Mouse (Mus musculus) retina, postnatal 1 day (tissue): ENCODE results near the gene Ets1.
A peak's percentile ranks its signal among the peaks of the same experiment; 100 is the strongest.

Experiments
- DNase-seq: peaks from one replicate; pipeline ENCODE4 v3.0.0-alpha.2; 2012

The Ets1 gene

DNA sequence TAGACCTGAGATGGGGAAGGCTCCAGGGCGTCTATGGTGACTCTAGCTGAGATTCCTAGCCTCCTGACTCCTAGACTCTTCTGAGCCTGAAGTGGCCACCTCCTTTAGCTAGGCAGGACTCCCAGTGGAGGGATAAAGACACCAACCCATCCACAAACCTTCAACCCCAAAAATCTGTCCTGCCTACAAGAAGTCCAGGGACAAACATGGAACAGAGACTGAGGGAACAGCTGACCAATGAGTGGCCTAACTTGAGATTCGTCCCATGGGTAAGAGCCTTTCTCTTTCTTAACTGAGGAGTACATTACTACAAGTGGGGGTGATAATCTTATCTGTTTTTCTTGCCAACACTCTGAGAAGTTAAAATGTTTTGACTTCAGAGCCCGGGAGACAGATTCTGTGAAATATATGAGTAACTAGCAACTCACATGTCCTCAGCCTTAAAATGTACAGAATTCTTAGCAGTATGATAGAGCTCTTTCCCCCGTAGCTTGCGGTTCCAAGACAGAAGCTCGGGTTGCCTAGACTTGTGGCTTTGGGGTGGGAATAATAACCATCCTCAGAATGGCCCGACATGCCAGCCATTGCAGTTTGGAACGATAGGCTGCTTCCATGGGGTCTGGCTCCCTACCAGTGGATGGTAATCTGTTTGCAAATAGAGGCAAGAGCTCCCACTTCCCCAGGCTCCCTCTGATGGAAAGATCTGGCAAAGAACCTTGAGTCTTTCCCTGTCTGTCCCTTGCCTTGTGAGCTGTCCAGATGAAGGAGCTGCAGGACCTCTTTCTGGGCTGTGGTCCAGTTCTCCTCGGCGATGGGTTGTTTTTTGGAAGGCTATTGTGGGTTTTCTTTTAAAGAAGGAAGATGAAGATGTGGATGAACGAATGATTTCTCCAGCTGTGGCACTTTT is 30.8 kb downstream of the Ets1 start:
- DNase-seq: no peak

DNA sequence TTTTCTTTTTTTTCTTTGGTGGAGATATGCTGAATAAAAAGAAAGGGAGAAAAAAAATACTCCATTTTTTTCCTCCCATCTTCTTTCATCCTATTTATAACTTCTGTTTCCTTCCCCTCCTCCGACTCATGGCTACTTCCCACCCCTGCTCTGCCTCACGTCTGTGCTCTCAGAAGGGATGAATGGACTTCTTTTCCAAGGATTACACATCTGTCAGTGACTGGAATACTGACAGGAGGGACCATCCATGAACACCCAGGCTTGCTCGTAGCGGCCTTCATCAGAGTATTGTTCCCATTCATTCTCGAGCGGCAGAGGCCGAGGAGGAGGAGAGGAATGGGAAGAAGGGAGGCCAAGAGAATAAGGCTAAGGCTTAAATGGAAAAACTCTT is 31.5 kb downstream of the Ets1 start:
- DNase-seq: no peak

DNA sequence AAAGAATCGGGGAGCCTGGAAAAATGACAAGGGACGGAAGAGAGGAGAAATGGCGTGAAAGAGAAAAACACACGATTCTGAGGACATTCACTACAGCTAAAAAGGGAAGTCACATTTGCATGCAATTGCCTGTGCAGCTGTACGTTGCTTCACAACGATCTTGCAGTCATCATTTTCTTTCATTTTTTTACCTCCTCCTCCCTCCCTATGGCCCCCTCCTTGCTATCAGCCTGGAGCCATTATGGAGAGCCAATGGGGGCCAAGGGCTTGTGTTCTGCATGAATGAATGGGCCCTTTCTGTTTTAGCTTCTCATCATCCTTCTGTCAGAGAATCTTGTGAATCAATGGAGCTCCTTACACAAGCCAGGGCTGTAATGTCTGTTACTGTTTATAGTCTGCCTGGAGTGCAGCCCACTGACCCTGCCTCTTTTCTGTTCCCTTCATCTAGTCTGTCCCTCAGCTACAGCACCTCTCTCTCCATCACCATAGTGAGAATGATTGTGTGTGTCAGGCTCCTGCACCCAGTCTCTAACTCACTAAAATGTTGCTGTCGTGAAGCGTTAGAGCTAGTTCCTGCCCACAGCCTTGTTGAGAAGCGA is 32.2 kb downstream of the Ets1 start:
- DNase-seq: peak; percentile 47

DNA sequence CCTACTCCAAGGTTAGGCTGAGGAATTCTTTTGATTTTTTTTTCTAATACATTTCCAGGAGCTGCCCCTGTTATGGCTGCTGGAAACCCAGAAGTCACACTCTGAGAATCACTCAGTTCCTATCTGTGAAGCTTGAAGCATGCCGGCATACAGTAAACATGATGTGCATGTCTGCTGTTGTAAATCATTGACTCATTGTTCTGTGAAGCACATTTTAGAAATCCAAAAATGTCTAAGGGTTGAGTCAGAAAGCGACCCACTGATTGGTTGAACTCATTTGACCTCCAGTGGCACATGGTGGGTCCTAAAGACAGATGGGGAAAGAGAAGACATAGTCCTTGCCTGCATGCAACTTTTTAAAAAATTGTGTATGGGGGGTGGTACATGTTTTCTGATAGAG is 33.4 kb downstream of the Ets1 start:
- no peak for DNase-seq

DNA sequence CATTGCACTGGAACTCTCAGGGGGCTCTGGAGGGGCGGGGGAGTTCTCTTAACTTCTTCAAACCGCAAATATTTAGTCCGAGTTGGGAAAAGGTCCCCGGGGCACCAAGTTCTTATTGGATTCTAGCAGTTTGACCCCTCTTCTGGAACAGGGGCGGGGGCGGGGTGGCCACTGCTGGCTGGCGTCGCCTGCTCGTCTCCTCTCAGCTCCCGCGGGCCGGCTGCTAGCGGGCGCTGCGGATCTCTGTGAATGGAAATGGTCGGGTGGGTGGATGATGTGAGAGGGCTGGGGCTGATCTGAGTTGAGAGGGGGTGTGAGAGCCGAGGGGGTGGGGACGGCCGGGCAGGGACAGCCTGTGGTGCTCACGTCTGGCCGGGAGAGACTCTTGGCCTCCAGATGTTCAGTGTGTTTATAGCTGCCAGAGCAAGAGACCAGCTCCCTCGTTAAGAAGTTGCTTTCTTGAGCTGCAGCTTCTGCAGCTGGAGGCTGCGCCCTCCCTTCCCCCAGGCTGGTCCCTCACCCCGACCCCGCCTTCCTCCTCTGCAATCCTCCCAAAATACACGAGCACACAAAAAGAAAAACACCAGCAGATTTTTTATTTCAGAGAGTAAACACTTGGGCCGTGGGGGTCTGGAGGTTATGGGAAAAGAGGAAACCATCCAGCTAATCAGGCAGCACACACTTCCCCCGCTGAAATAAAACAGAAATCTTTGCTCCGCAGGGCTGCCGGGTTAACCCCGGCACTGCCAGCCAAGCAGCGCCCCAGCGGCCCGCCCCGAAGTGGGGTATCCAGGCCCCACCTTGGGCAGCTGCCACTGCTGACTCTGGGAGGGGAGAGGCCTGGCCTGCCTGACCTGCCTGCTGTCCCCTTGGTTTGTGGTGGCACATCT is 36.2 kb downstream of the Ets1 start:
- peak; percentile 69 for DNase-seq

DNA sequence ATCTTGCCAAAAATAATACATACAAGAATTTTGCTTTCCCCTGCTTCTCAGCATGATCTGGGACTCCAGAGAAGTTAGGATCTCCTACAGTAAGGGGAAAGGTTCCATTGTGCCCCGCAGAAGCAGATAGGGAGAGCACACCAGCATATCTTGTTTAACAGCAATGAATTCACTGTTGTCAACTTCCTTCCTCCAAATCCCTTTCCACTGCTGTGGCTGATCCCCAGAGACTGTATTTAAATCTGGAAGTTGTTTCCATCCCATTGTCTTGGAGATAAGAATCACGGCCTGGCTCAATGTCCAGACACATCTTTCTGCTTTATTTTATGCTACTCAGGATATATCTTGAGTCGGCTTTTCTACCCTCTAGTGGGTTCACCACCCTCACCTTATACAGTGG is 37.9 kb downstream of the Ets1 start:
- DNase-seq: no peak

DNA sequence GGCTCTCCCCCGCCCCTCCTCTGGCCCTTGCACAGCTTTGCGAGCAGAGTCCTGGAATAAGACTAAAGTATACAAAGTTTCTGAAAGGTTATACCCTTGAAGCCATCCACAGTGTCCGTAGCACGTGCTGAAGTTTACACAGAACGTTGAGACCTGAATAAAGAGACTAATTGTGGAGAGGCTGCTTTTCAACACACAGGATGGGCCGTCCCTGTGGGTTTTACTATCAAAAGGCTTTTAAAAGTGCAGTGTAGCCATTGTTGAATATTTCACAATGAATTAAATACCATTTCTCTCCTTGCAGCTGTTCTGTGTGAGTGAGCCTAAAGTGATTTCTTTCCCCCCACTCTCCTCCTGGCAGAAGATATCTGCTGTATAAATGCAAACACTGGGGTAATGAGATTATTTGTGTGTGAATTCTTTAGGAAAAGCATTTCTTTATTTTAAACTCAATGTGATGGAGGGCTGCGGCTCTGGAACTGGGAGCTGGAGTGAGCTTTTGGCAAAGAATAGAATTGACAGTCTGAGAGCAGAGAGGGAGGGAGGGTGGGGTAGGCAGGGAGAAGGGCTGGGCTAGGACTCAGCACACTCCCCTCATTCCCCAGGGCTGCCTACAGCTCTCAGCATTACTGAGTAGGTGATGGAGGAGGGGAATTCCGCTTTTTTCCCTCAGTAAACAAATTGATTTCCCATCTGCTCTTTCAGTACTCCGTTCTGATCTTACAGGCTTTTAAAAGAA is 39.8 kb downstream of the Ets1 start:
- DNase-seq: no peak

DNA sequence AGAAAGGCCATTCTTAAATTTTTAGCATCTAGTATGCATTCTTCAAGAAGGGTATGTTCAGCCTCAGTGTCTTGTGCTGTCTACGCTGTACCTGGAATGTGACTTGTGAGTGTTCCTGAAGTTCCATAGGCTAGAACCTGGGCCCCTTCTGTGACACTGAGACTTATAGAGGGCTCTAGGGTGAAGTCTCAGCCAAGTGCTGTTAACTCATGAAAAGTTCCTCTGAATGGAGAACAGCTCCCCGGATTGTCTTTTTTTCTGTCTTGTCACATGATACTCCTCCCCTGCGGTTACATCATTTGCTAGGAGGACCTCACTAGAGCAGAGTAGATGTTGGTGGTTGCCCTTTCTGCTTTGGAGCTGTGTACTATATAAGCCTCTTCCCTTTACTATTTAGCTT is 40.5 kb downstream of the Ets1 start:
- DNase-seq: no peak

DNA sequence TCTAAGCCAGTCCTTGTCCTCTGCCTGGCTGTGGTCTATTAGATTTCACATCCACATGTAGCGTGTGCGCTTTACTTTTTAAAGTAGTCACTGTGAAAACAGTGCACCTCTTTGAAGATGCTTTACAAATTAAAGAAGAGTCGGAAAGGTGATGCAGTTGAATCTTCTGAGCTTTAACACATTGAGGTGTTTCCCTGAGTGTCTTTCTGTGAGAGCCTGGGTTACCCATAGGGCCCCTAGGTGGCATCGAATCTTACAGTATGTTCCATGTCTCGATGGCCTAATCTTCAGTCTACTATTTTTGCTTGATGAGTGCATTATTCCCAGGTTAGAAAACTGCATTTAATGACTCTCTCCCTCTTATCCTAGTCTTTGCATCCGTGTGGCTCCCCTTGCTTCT is 41.6 kb downstream of the Ets1 start:
- DNase-seq: no peak

DNA sequence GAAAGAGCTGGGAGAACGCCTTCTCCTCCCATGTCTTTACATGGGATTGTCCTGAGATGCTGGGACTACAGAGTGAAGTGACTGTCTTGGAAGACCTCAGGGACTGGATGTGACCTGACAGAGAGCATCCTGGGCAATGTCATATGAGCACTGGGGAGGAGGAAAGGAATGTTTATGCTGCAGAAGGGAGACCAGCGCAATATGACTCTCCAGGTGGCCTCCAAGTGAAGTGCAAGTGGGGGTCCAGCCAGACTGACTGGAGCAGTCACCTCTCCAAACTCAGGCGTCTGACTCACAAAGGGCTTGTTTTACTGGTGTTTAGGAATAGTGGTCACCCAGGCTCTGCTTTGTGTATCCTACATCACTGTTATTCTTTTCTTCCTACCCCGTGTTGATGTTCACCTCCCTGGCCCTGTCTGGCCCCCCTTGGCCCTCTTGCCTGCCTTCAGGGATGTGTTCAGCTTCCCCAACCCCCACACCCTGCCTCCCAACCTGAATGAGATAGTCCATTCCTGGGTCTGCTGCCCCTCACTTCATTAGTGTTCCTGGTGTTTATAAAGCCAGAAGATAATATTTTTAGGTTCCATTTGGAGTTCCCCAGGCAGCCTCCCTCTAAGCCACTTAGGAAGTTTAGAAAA is 42.2 kb downstream of the Ets1 start:
- DNase-seq: no peak

DNA sequence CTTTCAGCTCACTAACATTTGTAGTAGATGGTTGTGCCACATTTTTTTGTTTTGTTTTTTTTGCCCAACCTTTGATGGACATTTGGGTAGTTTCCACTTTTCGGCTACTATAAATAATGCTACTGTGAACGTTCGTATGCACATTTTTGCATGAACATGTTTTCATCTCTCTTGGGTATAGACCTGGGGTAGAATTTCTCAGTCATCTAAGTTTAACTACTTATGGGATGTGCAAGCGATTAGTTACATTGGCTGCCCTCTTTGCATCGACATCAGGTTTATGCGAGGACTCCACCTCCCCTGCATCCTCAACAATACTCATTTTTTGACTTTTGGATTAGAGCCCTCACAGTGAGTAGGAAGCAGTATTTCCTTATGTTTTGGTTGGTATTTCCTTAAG is 43.5 kb downstream of the Ets1 start:
- DNase-seq: no peak

DNA sequence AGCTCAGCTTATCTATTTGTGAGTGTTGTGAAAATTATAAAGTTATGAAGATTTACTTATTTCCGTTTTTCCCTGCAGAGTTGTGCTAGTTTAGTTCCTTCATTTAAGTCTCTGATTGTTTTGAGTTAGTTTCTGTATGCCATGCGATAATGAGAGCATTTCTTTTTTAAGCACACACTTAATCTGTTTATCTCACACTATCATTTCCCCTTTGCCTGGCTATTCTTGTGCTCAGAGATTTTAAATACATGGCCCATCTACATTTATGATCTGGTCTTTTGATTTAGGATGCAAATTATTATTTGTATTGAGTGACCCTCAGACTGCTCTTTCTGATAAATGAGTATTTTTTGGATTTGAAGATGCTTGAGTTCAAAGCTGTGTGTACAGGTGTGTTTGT is 44.2 kb downstream of the Ets1 start:
- DNase-seq: no peak

DNA sequence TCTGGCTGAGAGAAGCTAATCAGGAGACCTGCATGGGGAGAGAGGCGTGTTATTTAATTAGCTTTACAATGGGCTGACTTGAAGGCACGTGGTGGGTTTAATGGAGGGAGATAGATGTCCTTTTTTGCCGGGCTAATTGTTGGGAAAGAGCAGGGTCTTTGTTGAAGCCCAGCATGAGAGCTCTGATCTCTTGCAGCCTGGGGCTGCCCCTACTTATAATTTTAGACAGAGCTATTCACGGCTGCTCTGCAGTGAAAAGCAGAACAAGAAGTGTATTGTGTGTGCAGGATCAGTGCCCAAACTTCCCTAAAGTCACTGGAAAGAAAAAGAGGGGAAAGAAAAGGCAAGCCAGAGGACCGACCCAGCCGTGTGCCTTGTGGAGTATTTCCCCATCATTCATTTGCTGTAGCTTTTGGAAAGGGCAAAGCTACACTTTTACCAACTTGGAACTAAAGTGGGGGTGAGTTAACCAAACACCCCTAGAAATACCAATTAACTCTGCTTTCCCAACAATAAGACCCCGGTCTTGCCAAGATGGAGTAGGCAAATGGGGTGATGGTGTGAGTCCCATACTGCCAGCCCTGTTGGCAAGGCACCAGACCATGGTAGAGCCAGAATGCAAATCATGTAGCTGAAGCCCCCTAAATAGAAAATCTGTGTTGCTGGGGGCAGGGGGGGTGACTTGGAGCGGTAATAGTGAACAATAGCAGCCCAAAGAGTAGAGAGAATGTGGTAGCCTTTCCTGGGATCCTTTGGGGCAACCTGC is 50.0 kb downstream of the Ets1 start:
- peak; percentile 81 for DNase-seq

DNA sequence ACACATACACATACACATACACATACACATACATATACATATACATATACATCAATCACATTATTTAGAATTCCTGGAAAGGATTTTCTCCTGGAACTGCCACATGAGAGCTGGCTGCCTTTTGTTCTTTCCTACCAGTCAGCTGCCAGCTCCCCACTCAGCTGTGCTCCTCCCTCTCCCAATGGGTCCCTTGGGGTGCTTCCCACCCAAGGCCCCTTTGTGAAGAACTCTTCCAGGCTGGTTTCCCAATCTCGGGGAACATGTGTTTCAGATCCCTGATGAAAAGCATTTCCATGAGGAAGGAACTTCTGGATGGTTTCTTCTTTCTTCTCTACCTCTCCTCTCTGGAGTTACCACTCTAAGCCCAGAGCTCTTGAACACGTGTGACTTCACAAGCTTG is 52.3 kb downstream of the Ets1 start:
- DNase-seq: no peak

DNA sequence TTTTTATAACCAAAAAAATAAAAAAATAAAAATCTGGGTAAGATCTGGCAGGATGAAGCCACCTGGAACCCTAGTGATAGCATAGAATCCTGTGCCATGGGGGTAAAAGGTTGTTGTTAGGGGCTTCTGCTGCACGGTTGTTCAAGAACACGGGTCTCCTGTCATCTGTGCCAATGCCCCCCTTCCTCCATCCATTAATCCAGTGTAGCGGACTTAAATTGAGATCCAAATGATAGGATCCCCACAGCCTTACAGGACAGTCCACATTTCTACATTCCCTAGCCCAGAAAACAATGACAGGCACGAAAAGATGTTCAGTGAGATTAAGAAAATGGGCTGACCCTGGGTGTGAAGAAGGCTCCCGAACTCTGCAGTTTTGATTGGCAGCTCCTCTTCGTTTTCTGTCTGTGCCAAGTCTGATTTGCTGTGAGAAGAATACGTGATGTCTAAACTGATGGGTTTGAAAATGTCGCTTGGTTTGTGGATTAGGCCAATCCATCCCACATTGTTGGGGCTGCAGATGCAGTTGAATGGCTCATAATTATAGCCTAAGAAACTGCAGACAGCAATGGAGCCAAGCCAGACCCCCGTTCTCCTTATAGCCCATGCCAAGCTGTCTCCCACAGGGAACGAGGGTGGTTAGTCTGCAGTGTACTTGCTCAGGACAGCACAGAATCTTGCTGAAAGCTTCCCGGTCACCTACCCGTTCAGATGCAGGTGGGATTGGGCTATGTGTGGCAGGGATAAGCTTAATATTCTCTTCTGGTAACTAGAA is 55.3 kb downstream of the Ets1 start:
- DNase-seq: no peak

DNA sequence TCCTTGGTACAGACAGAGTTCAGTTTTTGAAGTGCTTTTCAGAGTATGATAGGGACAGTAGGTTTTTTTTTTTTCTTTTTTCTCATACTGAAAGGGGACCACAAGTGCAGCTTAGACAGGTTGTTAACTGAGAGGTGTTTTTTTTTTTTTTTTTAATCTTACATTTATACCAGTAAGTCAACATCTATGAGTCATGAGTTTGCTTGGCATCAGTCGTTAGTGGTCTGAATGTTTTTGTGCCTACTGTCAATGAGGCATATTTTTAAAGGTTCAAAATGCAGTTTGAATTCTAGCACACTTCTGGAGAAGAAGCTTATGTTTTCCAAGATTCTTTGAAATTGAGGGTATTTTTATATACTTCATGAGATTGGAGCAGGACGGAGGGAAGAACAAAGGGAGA is 56.9 kb downstream of the Ets1 start:
- DNase-seq: no peak

DNA sequence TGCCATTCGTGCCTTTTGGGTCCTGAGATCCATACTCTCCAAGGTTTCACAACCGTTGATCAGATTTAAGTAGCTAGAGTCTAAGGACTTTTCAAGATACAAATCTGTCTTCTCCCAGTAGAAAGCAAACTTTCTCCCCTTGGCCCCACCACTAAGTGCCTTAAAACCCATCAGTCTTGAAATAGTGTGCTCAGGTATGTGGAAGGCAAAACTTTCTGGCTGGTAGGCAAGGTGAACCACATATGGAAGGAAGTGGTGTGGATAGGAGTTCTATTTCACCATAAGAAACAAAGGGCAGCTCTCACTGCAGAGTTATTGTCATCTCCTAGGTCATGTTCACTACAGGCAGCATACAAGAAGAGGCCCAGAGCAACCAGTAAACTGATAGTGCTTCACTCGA is 57.4 kb downstream of the Ets1 start:
- no peak for DNase-seq

DNA sequence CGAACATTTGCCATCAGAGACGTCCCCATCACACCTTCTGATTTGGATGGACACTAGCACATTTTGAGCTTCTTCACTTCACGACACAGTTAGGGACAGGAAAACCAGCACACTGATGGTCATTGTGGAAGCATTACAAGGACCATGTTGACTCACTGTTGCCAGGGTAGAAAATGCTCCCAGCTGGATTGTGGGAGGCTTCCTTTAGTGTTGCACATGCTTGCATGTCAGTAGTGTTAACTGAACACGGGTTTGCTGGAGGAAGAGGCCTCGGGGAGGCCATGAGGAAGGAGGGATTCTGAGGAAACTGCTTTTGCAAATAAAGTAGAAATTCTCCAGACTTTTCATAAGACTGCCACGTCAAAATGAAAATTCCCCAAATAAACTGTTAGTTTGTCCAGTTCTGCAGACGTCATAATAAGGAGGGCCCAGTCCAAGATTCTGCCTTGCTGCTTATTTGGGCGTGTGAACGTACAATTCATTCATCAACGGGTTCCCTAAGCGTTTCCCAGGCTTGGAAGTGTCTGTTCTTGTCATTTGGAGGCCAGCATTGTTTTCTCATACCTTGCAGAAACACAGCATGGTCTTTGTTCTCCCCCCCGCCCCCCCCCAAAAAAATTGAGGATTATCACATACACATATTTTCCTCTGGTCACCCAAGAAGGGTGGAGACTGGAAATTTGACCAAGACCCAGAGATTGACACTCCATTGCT is 58.2 kb downstream of the Ets1 start:
- no peak for DNase-seq

DNA sequence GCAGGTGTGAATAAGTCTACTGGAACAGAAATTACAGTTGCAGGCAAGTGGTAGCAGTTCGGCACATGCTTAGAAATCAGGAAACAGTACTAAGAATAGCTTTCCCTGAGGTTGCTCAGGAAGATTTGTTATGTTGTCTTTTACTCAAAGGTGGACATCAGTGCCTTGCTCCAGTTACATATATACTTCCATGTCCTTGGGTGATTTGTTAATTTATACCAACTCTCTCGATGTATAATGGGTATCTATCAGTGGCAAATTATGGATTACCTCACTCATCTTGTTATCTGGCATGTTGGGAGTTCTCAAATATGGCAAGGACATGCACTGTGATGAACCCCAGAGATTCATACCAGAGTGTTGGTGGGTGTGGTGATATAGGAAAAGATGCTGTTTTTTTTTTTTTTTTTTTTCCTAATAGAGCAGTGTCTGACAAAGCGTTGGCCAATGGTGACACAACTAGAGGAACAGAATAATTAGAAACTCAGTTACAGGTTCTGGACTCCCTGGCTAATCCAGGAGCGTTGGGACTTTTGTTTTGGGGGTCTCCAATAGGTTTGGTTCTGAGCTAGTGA is 59.0 kb downstream of the Ets1 start:
- no peak for DNase-seq
